Mouse (Mus musculus) liver, adult 2 months (tissue): ENCODE measurements at regions not wholly inside any gene's neighbourhood (a gene's known extent, or its start where the extent isn't known, plus 50 kb on each side); places are given as distances from the start of the nearest gene placed in this dataset.

Experiments
- DNase-seq: peaks from one replicate; pipeline ENCODE4 v3.0.0-alpha.2; 2011; ENCODE audit warnings: low read depth, low spot score; ENCODE audit errors: extremely low read depth
- H3K27ac ChIP-seq: fragments of 200-500 bp; replicated peaks from 2 replicates; pipeline ENCODE4 v1.5.1; 2012; ENCODE audit warnings: low read depth, mild to moderate bottlenecking, control low read depth, inconsistent platforms, low read length; ENCODE audit not compliant: insufficient read depth
- H3K27me3 ChIP-seq: fragments of 200-500 bp; 2 replicates; pipeline ENCODE4 v1.6.1; 2012; ENCODE audit warnings: mild to moderate bottlenecking, moderate library complexity, low read length, inconsistent platforms; ENCODE audit not compliant: control insufficient read depth, insufficient read depth
- H3K36me3 ChIP-seq: fragments of 200-500 bp; 2 replicates; pipeline ENCODE4 v1.6.1; 2012; ENCODE audit warnings: low read length, inconsistent platforms; ENCODE audit not compliant: control insufficient read depth, insufficient read depth
- H3K4me1 ChIP-seq: fragments of 200-500 bp; 2 replicates; pipeline ENCODE4 v1.6.1; 2011; ENCODE audit warnings: low read length; ENCODE audit not compliant: control insufficient read depth, insufficient read depth
- H3K4me3 ChIP-seq: fragments of 200-500 bp; 2 replicates; pipeline ENCODE4 v1.5.1; 2011; ENCODE audit warnings: low read depth, mild to moderate bottlenecking, control low read depth, low read length, moderate library complexity; ENCODE audit not compliant: insufficient read depth
- H3K79me2 ChIP-seq: fragments of 200-500 bp; 2 replicates; pipeline ENCODE4 v1.6.1; 2012; ENCODE audit warnings: inconsistent platforms, mild to moderate bottlenecking, low read length, moderate library complexity; ENCODE audit not compliant: control insufficient read depth, insufficient read depth
- H3K9ac ChIP-seq: fragments of 200-500 bp; 2 replicates; pipeline ENCODE4 v1.6.1; 2012; ENCODE audit warnings: low read depth, mild to moderate bottlenecking, control low read depth, inconsistent platforms, low read length
- CTCF ChIP-seq: fragments of 200-500 bp; IDR thresholded peaks from 2 replicates; pipeline ENCODE4 v1.5.1; 2011; ENCODE audit warnings: low read depth, low read length, control low read depth
- POLR2A ChIP-seq: fragments of 200-500 bp; IDR thresholded peaks from 2 replicates; pipeline ENCODE4 v1.6.1; 2011; ENCODE audit warnings: low read length, control low read depth; ENCODE audit not compliant: insufficient read depth; ENCODE audit errors: extremely low read depth
- WGBS: fragments of 180-500 bp; shearing (Covaris S2); methylation state at CpG from one replicate; pipeline ENCODE4 v1.1.7; 2018; 5-methylcytosine and 5-hydroxymethylcytosine counted together

- H3K4me1 ChIP-seq: no peaks in the 10 kb centered on the region
- DNase-seq: peak; percentile 33
- no peaks in the 10 kb centered on the region for H3K36me3 ChIP-seq
- TF ChIP-seq CTCF (no peak), POLR2A (no peak)
- 42% methylated on average over 3 of the region's 3 CpGs for WGBS
- H3K4me3 ChIP-seq: no peak overlapping the region
- H3K27ac ChIP-seq: no peak overlapping the region
- no peak overlapping the region for H3K9ac ChIP-seq
- H3K27me3 ChIP-seq: no peaks in the 10 kb centered on the region
- H3K79me2 ChIP-seq: no peaks in the 10 kb centered on the region
Observed at GRCm38 (mm10) chr4:28646154-28646553, 166.8 kb upstream of the Epha7 start.

- no peak for DNase-seq
- no peak overlapping the region for H3K27ac ChIP-seq
- H3K4me1 ChIP-seq: no peaks in the 10 kb centered on the region
- TF ChIP-seq CTCF (no peak), POLR2A (no peak)
- no peak overlapping the region for H3K9ac ChIP-seq
- H3K36me3 ChIP-seq: no peaks in the 10 kb centered on the region
- H3K27me3 ChIP-seq: no peaks in the 10 kb centered on the region
- no peaks in the 10 kb centered on the region for H3K79me2 ChIP-seq
- WGBS: 87% methylated on average over 2 of the region's 2 CpGs
- no peak overlapping the region for H3K4me3 ChIP-seq
Observed at GRCm38 (mm10) chr4:28659478-28659877, 153.5 kb upstream of the Epha7 start.

GRCm38 (mm10) chr4:28698171-28698570 lies 114.8 kb upstream of the Epha7 start:
- no peak overlapping the region for H3K9ac ChIP-seq
- no peaks in the 10 kb centered on the region for H3K27me3 ChIP-seq
- H3K4me3 ChIP-seq: no peak overlapping the region
- H3K79me2 ChIP-seq: no peaks in the 10 kb centered on the region
- TF ChIP-seq POLR2A: no peak
- no peak for TF ChIP-seq CTCF
- no peak for DNase-seq
- H3K36me3 ChIP-seq: no peaks in the 10 kb centered on the region
- H3K4me1 ChIP-seq: 0 out of 2 replicates have a peak, but pooled peaks cover 1% of the 10 kb centered on the region
- no peak overlapping the region for H3K27ac ChIP-seq
- 96% methylated on average over 1 of the region's 1 CpGs for WGBS

DNA sequence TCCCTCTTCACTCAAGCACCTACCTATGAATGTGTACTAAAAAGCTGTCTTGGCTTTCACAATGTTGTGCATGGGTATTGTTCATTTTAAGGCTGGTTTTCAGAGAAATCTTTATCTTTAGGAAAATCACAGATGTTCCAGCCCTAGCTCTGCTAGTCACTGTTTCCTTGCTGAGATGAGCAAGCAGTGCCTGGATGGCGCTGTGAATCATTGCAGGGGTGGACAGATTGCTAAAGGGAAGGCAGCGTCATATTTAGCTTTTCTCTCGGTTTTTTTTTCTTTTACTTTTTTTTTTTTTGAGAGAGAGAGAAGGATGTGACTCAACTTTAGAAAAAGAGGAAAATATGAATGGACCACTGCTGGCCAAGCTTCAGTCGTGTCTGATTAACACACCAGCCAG lies 112.5 kb upstream of the Epha7 start:
- Histone ChIP-seq H3K4me1 (0 out of 2 replicates have a peak, but pooled peaks cover 1% of the 10 kb centered on the region), H3K9ac (no peak overlapping the region), H3K36me3 (no peaks in the 10 kb centered on the region), H3K27me3 (no peaks in the 10 kb centered on the region), H3K27ac (no peak overlapping the region), H3K79me2 (no peaks in the 10 kb centered on the region), H3K4me3 (no peak overlapping the region)
- TF ChIP-seq POLR2A (no peak), CTCF (no peak)
- WGBS: 81% methylated on average over 4 of the region's 4 CpGs
- DNase-seq: no peak

DNA sequence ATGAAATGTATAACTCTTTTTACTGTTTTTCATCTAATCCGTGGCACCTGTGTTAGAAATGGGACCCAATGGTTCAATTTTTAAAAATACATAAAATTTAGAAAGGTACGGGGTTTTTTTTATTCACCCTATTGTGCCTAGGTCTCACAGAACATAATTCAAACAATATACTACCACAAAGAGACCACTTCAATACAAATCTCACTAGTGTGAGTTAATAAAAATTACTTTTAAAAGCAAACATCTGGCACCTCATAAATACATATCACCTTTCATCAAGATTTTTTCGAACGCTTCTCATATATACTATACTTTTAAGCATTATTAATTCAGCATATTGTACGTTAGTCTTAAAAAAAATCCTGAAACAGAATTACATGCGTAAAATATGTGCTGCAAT lies 109.6 kb upstream of the Epha7 start:
- TF ChIP-seq CTCF (no peak), POLR2A (no peak)
- no peaks in the 10 kb centered on the region for H3K79me2 ChIP-seq
- no peak for DNase-seq
- 0 out of 2 replicates have a peak, but pooled peaks cover 1% of the 10 kb centered on the region for H3K4me1 ChIP-seq
- no peak overlapping the region for H3K27ac ChIP-seq
- no peaks in the 10 kb centered on the region for H3K36me3 ChIP-seq
- 89% methylated on average over 6 of the region's 6 CpGs for WGBS
- no peak overlapping the region for H3K9ac ChIP-seq
- no peak overlapping the region for H3K4me3 ChIP-seq
- no peaks in the 10 kb centered on the region for H3K27me3 ChIP-seq
